Mouse (Mus musculus) midbrain, embryonic 12.5 days (tissue): ENCODE measurements around the gene Rab1a. TPM values are rescaled to one million over a fixed set of nuclear protein-coding genes. Genes with fewer than 3 reads are reported as not detected.
"Not testable (repeated sequence)": the region's sequence is repeated elsewhere in the genome, so short reads cannot be mapped to it uniquely, and the experiment has no call there.

Experiments used
- ATAC-seq: fragments of 200-750 bp; cut with Nextera tagmentation; 2 replicates; pipeline ENCODE4 v1.8.0; 2017; ENCODE audit warnings: low read depth, moderate TSS enrichment, moderate library complexity; ENCODE audit not compliant: low FRiP score
- H3K27ac ChIP-seq: fragments of 300-500 bp; sonication (generic); replicated peaks from 2 replicates; pipeline ENCODE4 v1.5.1; 2016; ENCODE audit warnings: mild to moderate bottlenecking
- H3K27me3 ChIP-seq: fragments of 300-500 bp; sonication (generic); 2 replicates; pipeline ENCODE4 v1.6.1; 2016; ENCODE audit warnings: mild to moderate bottlenecking
- H3K36me3 ChIP-seq: fragments of 300-500 bp; sonication (generic); 2 replicates; pipeline ENCODE4 v1.6.1; 2016
- H3K4me1 ChIP-seq: fragments of 300-500 bp; sonication (generic); 2 replicates; pipeline ENCODE4 v1.6.1; 2016
- H3K4me2 ChIP-seq: fragments of 300-500 bp; sonication (generic); replicated peaks from 2 replicates; pipeline ENCODE4 v1.6.1; 2016; ENCODE audit warnings: mild to moderate bottlenecking, moderate library complexity
- H3K4me3 ChIP-seq: fragments of 300-500 bp; sonication (generic); 2 replicates; pipeline ENCODE4 v1.5.1; 2016; ENCODE audit warnings: mild to moderate bottlenecking
- H3K9ac ChIP-seq: fragments of 300-500 bp; sonication (generic); replicated peaks from 2 replicates; pipeline ENCODE4 v1.6.1; 2016; ENCODE audit warnings: mild to moderate bottlenecking, moderate library complexity
- H3K9me3 ChIP-seq: fragments of 300-500 bp; sonication (generic); 2 replicates; pipeline ENCODE4 v1.6.1; 2016; ENCODE audit warnings: mild to moderate bottlenecking
- WGBS: fragments of 180-500 bp; shearing (Covaris S2); methylation state at CpG from one replicate; pipeline ENCODE4 v1.1.7; 2016; 5-methylcytosine and 5-hydroxymethylcytosine counted together
- polyA plus RNA-seq: library from polyadenylated mRNA; unstranded; fragments of >200 nt; fragmentation: Nextera tagmentation; extraction: Ambion mirVana; gene quantifications from 2 replicates; pipeline ENCODE4 v1.2.1, GENCODE M21; 2016

Rab1a gene
- polyA plus RNA-seq: 269 and 275 TPM in 2 replicates

DNA sequence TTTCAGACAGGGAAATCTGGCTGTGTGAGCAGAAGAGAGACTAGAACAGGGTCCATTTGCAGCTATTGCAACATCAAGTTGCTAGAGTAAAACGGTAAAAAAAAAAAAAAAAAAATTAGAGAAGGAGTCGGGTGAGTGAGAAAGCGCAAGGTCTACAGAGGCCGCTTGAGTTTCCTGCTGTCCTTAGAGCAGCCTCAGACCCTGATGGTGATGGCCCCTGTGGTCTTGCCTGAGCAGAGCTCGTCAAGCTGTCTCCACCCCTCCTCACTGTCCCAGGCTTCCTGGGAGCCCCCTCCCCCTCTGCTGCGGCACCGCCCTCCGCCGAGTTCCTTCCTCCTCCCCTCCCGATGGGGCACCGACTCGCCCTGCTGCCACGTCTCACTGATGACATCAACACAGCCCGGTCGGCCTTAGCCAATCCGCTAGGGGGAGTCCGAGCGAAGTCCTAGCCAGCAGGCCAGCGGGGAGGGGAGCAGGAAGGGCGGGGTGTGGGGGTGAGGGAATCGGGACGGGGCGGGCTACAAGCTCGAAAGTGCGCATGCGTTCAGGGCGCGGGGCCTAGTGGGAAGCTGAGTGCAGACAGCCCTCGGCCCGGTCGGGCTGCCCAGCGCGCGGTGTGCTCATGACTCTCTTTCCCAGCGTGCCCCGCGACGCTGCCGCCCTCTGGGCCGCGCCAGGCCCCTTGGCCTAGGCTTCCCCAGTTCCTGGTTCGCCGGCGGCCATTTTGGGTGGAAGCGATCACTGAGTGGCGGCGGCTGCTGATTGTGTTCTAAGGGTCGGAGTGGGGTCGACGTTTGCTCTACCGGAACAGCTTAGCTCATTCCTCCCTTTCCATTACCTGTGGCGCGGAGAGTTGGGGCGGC, at the start of gene Rab1a:
Gene Rab1a (plus strand): TSS at position 720 of the 863 bp plus-strand sequence.
- no peaks in the 10 kb centered on the region for H3K27me3 ChIP-seq
- under 1% methylated on average over 54 of the region's 54 CpGs for WGBS
- H3K4me2 ChIP-seq: peak within 1 kb of the TSS; percentile 72
- peak within 1 kb of the TSS; percentile 99 for H3K4me3 ChIP-seq
- ATAC-seq: peak; percentile 99
- H3K9ac ChIP-seq: peak within 1 kb of the TSS; percentile 97
- no peaks in the 10 kb centered on the region for H3K36me3 ChIP-seq
- peaks cover 28% of the 10 kb centered on the region for H3K4me1 ChIP-seq
- peak within 1 kb of the TSS; percentile 96 for H3K27ac ChIP-seq
- no peaks in the 10 kb centered on the region for H3K9me3 ChIP-seq

DNA sequence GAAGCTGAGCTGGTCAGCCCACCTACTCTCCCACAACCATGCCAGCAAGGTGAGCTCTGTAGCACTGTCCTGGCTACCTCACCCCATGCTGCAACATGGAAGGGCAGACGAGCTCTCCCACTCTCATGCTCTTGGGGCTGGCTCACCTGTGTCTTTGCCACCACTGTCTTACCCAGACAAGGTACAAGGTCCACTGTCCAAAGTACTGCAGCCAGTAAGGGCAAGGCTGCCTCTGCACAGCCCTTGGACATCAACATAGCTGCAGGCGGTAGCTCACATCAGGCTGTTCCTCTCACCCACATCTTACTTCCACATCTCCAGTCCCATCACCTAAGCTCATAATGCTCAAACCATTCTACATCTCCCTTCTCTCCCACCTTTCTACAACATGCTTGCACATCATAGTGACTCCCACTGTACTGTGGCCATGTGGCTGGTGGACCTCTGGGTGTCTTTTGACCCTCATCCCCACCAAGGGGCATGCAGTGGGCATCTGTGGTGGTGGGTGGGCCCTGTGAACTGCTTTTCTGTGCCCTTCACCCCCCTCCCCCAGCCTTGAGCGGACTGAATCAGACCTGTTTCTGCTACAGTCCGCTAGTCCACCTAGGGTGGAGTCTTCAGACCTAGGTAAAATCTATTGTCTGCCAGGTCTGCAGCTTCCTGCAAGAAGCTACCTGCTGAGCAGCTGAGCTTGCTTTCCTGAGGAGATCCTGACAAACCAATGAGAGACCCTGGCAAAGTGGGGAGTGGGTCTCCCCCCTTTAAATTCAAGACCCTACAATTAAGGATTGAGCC, 48.9 kb upstream of the Rab1a start:
- Histone ChIP-seq H3K4me1 (no peaks in the 10 kb centered on the region), H3K9ac (no peak overlapping the region), H3K27me3 (no peaks in the 10 kb centered on the region), H3K36me3 (no peaks in the 10 kb centered on the region), H3K9me3 (no peaks in the 10 kb centered on the region), H3K4me3 (no peak overlapping the region), H3K4me2 (no peak overlapping the region), H3K27ac (no peak overlapping the region)
- ATAC-seq: no peak
- 87% methylated on average over 4 of the region's 4 CpGs for WGBS

DNA sequence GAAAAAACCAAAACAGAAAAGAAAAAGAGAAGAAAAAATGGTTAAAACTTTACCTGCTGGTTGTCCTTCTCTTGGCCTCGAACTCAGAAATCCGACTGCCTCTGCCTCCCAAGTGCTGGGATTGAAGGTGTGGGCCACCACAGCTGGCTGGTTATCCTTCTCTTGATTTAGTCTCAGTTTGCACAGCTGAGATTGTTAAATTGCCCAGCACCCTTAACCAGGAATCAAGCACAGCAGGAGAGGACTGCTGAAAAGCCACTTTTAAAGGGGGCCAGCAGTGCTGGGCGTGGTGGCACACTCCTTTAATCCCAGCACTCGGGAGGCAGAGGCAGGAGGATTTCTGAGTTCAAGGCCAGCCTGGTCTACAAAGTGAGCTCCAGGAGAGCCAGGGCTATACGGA, 47.7 kb upstream of the Rab1a start:
- H3K9ac ChIP-seq, H3K36me3 ChIP-seq: not testable (repeated sequence)
- 80% methylated on average over 5 of the region's 5 CpGs for WGBS

GRCm38 (mm10) chr11:20158879-20159278, 42.4 kb upstream of the Rab1a start:
- no peaks in the 10 kb centered on the region for H3K9me3 ChIP-seq
- H3K27ac ChIP-seq: no peak overlapping the region
- H3K4me3 ChIP-seq: no peak overlapping the region
- no peaks in the 10 kb centered on the region for H3K4me1 ChIP-seq
- H3K36me3 ChIP-seq: no peaks in the 10 kb centered on the region
- no peak overlapping the region for H3K9ac ChIP-seq
- no peaks in the 10 kb centered on the region for H3K27me3 ChIP-seq
- no peak for ATAC-seq
- no peak overlapping the region for H3K4me2 ChIP-seq

More for the DNA sequence above, 47.7 kb upstream of the Rab1a start:
- H3K4me1 ChIP-seq, H3K4me2 ChIP-seq, H3K27ac ChIP-seq, H3K9me3 ChIP-seq, ATAC-seq, H3K27me3 ChIP-seq, H3K4me3 ChIP-seq: not testable (repeated sequence)

DNA sequence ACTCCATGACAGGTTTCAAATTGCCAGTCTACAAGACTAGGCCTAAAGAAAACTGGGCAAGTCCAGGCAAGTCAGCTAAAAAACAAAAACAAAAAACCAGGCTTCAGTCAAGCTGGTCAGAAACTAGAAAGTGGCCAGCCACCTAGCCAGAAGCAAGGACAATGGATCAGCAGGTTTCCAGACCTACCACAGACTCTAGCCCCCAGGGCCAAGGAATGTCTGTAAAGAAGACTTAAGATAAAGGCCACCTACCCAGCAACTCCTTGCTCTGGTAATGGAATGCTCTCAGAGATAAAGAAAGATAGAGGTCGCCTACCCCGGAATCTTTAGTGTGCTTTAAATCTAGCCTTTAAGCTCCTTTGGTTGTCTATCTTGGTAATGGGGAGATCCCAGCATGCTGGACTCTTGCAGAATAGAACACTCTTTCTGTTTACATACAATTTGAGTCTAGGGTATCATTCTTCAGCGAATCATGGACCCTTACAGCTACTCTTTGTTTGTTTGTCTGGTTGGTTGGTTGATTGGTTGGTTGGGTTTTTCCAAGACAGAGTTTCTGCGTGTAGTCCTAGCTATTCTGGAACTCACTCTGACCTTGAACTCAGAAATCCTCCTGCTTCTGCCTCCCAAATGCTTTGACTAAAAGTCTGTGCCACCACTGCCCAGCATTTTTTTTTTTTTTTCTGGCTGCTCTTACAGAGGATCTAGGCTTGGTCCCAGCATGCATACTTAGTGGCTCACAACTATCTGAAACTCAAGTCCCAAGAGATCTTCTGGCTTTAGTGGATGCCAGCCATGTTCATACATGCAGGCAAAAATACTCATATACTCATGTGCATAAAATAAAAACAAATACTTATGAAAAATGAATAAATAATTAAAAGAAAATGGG, 36.0 kb upstream of the Rab1a start:
- H3K9me3 ChIP-seq: 0 out of 2 replicates have a peak, but pooled peaks cover 4% of the 10 kb centered on the region
- no peak overlapping the region for H3K9ac ChIP-seq
- no peaks in the 10 kb centered on the region for H3K4me1 ChIP-seq
- H3K4me3 ChIP-seq: no peak overlapping the region
- no peak overlapping the region for H3K27ac ChIP-seq
- no peaks in the 10 kb centered on the region for H3K27me3 ChIP-seq
- ATAC-seq: no peak
- no peak overlapping the region for H3K4me2 ChIP-seq
- no peaks in the 10 kb centered on the region for H3K36me3 ChIP-seq
- WGBS: 45% methylated on average over 4 of the region's 4 CpGs

GRCm38 (mm10) chr11:20165991-20166390, 35.2 kb upstream of the Rab1a start:
- 89% methylated on average over 4 of the region's 4 CpGs for WGBS
- no peaks in the 10 kb centered on the region for H3K4me1 ChIP-seq
- no peak overlapping the region for H3K27ac ChIP-seq
- H3K27me3 ChIP-seq: no peaks in the 10 kb centered on the region
- no peaks in the 10 kb centered on the region for H3K36me3 ChIP-seq
- no peak overlapping the region for H3K9ac ChIP-seq
- H3K4me3 ChIP-seq: no peak overlapping the region
- no peak overlapping the region for H3K4me2 ChIP-seq
- ATAC-seq: no peak
- 0 out of 2 replicates have a peak, but pooled peaks cover 4% of the 10 kb centered on the region for H3K9me3 ChIP-seq

DNA sequence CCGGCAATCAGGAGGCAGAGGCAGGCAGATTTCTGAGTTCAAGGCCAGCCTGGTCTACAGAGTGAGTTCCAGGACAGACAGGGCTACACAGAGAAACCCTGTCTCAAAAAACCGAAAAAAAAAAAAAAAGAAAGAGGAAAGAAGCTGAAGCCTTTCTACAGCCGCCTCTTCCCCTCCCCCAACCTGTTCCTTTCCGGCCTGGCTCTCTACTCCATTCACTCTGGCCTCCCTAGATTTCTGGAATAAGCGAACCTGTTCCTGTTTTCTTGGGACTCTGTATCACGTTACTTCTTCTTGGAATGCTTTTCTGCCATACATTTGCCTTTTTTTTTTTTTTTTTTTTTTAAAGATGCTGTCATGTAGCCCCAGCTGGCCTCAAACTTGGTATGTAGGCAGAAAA, 34.8 kb upstream of the Rab1a start:
- not testable (repeated sequence) for ATAC-seq, H3K9ac ChIP-seq, H3K4me3 ChIP-seq, H3K27ac ChIP-seq, H3K27me3 ChIP-seq, H3K9me3 ChIP-seq, H3K4me2 ChIP-seq, H3K36me3 ChIP-seq, H3K4me1 ChIP-seq
- 77% methylated on average over 6 of the region's 6 CpGs for WGBS

DNA sequence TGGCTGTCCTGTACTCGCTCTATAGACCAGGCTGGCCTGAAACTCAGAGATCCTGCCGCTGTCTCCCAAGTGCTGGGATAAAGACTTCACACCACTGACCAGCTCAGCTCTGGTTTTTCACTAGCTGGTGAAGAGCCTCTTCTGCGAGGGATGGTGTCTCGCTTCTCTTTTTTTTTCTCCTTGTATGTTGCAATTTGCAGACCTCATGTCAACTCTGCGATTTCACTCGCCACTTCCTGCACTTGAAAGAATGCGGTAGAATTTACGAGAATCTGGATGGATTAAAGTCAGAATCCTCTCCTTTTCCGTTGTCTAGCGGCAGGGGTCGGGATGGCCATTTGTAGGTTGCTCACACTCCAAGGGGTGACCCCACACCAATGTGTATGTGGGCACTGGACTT, 32.3 kb upstream of the Rab1a start:
- Histone ChIP-seq H3K4me2 (no peak overlapping the region), H3K4me1 (no peaks in the 10 kb centered on the region), H3K36me3 (no peaks in the 10 kb centered on the region), H3K9me3 (0 out of 2 replicates have a peak, but pooled peaks cover 4% of the 10 kb centered on the region), H3K27ac (no peak overlapping the region), H3K4me3 (no peak overlapping the region), H3K27me3 (no peaks in the 10 kb centered on the region), H3K9ac (no peak overlapping the region)
- ATAC-seq: no peak
- WGBS: 92% methylated on average over 11 of the region's 11 CpGs

DNA sequence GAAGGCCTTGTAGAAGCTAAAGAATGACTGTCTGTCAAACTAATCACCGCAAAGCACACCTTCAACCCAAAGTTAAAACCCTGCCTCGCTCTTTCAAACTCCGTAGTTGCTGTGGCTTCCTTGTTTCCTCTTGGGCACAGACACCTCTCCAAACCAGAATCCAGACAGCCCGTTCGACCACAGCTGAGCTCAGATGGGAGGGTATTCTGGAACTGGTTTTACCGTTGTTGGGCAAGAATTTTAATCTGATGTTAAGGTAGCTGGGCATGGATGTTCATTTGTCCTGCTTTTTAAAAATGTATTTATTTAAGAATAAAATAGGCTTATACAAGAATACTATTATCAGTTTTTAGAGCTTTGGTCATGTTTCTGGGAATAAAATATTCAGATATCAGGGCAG, 14.0 kb upstream of the Rab1a start:
- WGBS: 85% methylated on average over 6 of the region's 6 CpGs
- Histone ChIP-seq H3K4me3 (no peak overlapping the region), H3K36me3 (no peaks in the 10 kb centered on the region), H3K4me2 (no peak overlapping the region), H3K27me3 (no peaks in the 10 kb centered on the region), H3K9me3 (no peaks in the 10 kb centered on the region), H3K4me1 (no peaks in the 10 kb centered on the region), H3K27ac (no peak overlapping the region), H3K9ac (no peak overlapping the region)
- ATAC-seq: no peak

GRCm38 (mm10) chr11:20193100-20193736, 8.0 kb upstream of the Rab1a start:
- H3K9ac ChIP-seq: no peak overlapping the region
- WGBS: 87% methylated on average over 4 of the region's 4 CpGs
- no peaks in the 10 kb centered on the region for H3K27me3 ChIP-seq
- no peaks in the 10 kb centered on the region for H3K4me1 ChIP-seq
- no peak for ATAC-seq
- H3K4me2 ChIP-seq: no peak overlapping the region
- H3K27ac ChIP-seq: no peak overlapping the region
- H3K9me3 ChIP-seq: no peaks in the 10 kb centered on the region
- no peak overlapping the region for H3K4me3 ChIP-seq
- H3K36me3 ChIP-seq: no peaks in the 10 kb centered on the region

- ATAC-seq: peak; percentile 20
- H3K27ac ChIP-seq: peak overlapping the region; percentile 96
- peaks cover 28% of the 10 kb centered on the region for H3K4me1 ChIP-seq
- H3K27me3 ChIP-seq: no peaks in the 10 kb centered on the region
- H3K9me3 ChIP-seq: no peaks in the 10 kb centered on the region
- peak overlapping the region; percentile 99 for H3K4me3 ChIP-seq
- WGBS: 0% methylated on average over 40 of the region's 40 CpGs
- peak overlapping the region; percentile 97 for H3K9ac ChIP-seq
- H3K36me3 ChIP-seq: no peaks in the 10 kb centered on the region
- H3K4me2 ChIP-seq: peak overlapping the region; percentile 72
Observed at GRCm38 (mm10) chr11:20201661-20202101, 449 bp downstream of the Rab1a start.
